Comparison of ENCODE assay signal across 9 mouse cellular contexts in the genomic region with DNA sequence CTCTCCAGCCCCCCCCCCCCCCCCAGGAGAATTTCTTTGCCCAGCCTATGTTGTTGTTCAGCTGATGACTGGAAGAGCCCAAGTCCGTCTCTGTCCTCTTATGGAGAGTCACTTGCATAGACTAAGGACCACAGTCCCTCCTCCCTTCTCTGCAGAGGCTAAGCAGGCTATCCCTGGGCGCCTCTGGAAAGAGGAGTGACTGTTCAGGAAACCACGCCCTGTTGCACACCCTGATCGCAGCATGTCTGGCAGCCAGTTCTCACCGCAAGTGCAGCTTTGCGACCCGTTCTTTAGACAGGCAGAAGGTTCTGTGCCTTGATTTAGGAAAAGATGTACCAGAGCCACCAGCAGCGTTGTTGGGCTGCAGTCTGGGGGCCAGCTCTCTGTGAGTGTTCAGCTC. TPM values are rescaled to one million over a fixed set of nuclear protein-coding genes. Genes with fewer than 3 reads are reported as not detected.
DNase-seq lines count a peak whose midpoint lies in the region; ATAC-seq lines count a peak whose summit lies in the region.
"Had no signal": no experiment of that assay in that cellular context is flagged by ENCODE, and none has a peak within 500 bp of the region (broad histone marks: within the 10 kb centered on the region; RNA-seq: fewer than 3 reads in every experiment).

No protein-coding gene starts in this region.

- ATAC-seq in common myeloid progenitor, adult 5-6 weeks (replicated peaks; ENCODE audit: low read depth, poor library complexity, severe bottlenecking) = peak; percentile 91
- ATAC-seq in liver, embryonic 13.5 days (ENCODE audit: low read depth) = peak; percentile 86
- ATAC-seq in granulocyte monocyte progenitor cell, adult 5-6 weeks (replicated peaks; ENCODE audit: poor library complexity, severe bottlenecking) = no peak; the same call in 1 of the 2 replicates

- H3K27ac ChIP-seq in liver, embryonic 13.5 days = peak overlapping the region; percentile 64
- H3K27ac ChIP-seq: forebrain, embryonic 12.5 days had no signal

- peak overlapping the region; percentile 44; the same call in 1 of the 2 replicates for H3K9ac ChIP-seq in liver, embryonic 13.5 days
- H3K9ac ChIP-seq: forebrain, embryonic 12.5 days had no signal

- no peaks in the 10 kb centered on the region for H3K27me3 ChIP-seq in liver, embryonic 13.5 days
- H3K27me3 ChIP-seq: forebrain, embryonic 12.5 days had no signal

- intact Hi-C loops in left cerebral cortex, postnatal 4 days (cut with DNase I) = no loop called here

- peak overlapping the region; percentile 14 for H3K4me3 ChIP-seq in liver, embryonic 13.5 days (replicated peaks)
- H3K4me3 ChIP-seq: forebrain, embryonic 12.5 days had no signal

- peak; percentile 15 for DNase-seq in thymus, postnatal 25 days
- DNase-seq in thymus, postnatal 0 days (ENCODE audit: low spot score) = no peak
- peak; percentile 66 for DNase-seq in liver, embryonic 13.5 days
- DNase-seq in left cerebral cortex, postnatal 4 days = no peak
- no peak for DNase-seq in ovary, adult 18-20 months (ENCODE audit: low spot score)
- DNase-seq: gastrocnemius, postnatal 36 days had no signal

- peaks cover 37% of the 10 kb centered on the region for H3K4me1 ChIP-seq in liver, embryonic 13.5 days (replicated peaks)
- H3K4me1 ChIP-seq: forebrain, embryonic 12.5 days had no signal

- WGBS in liver, embryonic 13.5 days (ENCODE audit: insufficient replicate concordance) = 19% methylated on average over 8 of the region's 8 CpGs

- H3K9me3 ChIP-seq in liver, embryonic 13.5 days (replicated peaks) = no peaks in the 10 kb centered on the region
- H3K9me3 ChIP-seq: forebrain, embryonic 12.5 days had no signal

- H3K4me2 ChIP-seq in liver, embryonic 13.5 days = peak overlapping the region; percentile 47
- H3K4me2 ChIP-seq: forebrain, embryonic 12.5 days had no signal

- H3K36me3 ChIP-seq in liver, embryonic 13.5 days = peaks cover 98% of the 10 kb centered on the region

RNA-seq across cellular contexts. Expression of a gene that starts 22.5 kb away (rescaled TPM):
- polyA plus RNA-seq in thymus, postnatal 0 days (2015; fragmentation: Nextera tagmentation; extraction: Ambion mirVana) = 131 and 136 TPM in 2 replicates
- 150 and 172 TPM in 2 replicates for total RNA-seq in common myeloid progenitor, adult 5-6 weeks (2017)
- 77.2 and 91.4 TPM in 2 replicates for polyA plus RNA-seq in liver, embryonic 13.5 days (2015; fragmentation: Nextera tagmentation; extraction: Ambion mirVana)
- 33.2 and 69.7 TPM in 2 replicates for total RNA-seq in granulocyte monocyte progenitor cell, adult 5-6 weeks (2014; fragmentation: Nextera tagmentation)
- 144 and 178 TPM in 2 replicates for total RNA-seq in granulocyte monocyte progenitor cell, adult 5-6 weeks (2017)
- total RNA-seq in left cerebral cortex, postnatal 4 days (2021) = 10 to 100 TPM; 81.9 to 85.9 TPM

RNA-seq across cellular contexts. Expression of a gene that starts 23.2 kb away (rescaled TPM):
- 2.0 and 3.0 TPM in 2 replicates for polyA plus RNA-seq in thymus, postnatal 0 days (2015; fragmentation: Nextera tagmentation; extraction: Ambion mirVana)
- 3.7 and 12.3 TPM in 2 replicates for total RNA-seq in common myeloid progenitor, adult 5-6 weeks (2017)
- polyA plus RNA-seq in liver, embryonic 13.5 days (2015; fragmentation: Nextera tagmentation; extraction: Ambion mirVana) = 0.98 and 1.3 TPM in 2 replicates
- 2.7 and 5.4 TPM in 2 replicates for total RNA-seq in granulocyte monocyte progenitor cell, adult 5-6 weeks (2014; fragmentation: Nextera tagmentation)
- total RNA-seq in granulocyte monocyte progenitor cell, adult 5-6 weeks (2017) = 5.2 and 6.1 TPM in 2 replicates
- 1 to 10 TPM; 4.9 to 5.5 TPM for total RNA-seq in left cerebral cortex, postnatal 4 days (2021)

RNA-seq across cellular contexts. Expression of a gene that starts 23.3 kb away (rescaled TPM):
- 57.4 and 61.8 TPM in 2 replicates for polyA plus RNA-seq in thymus, postnatal 0 days (2015; fragmentation: Nextera tagmentation; extraction: Ambion mirVana)
- 54.3 and 60.8 TPM in 2 replicates for total RNA-seq in common myeloid progenitor, adult 5-6 weeks (2017)
- 43.6 and 46.0 TPM in 2 replicates for polyA plus RNA-seq in liver, embryonic 13.5 days (2015; fragmentation: Nextera tagmentation; extraction: Ambion mirVana)
- total RNA-seq in granulocyte monocyte progenitor cell, adult 5-6 weeks (2014; fragmentation: Nextera tagmentation) = 42.3 and 44.2 TPM in 2 replicates
- total RNA-seq in granulocyte monocyte progenitor cell, adult 5-6 weeks (2017) = 34.7 and 48.5 TPM in 2 replicates
- 10 to 100 TPM; 63.0 to 64.2 TPM for total RNA-seq in left cerebral cortex, postnatal 4 days (2021)

Comparison
In these comparisons a context has a peak if more than half of its experiments do, and no peak if none do; other contexts are left out.
1. DNase-seq: peak in thymus, postnatal 25 days (single experiment) and liver, embryonic 13.5 days (single experiment); none in thymus, postnatal 0 days (single experiment), left cerebral cortex, postnatal 4 days (single experiment) and ovary, adult 18-20 months (single experiment).